Mouse (Mus musculus): Measurements from ENCODE around the gene Noxo1. TPM values are rescaled to one million over a fixed set of nuclear protein-coding genes. Genes with fewer than 3 reads are reported as not detected.

Noxo1 gene
- 1.5 and 1.8 TPM in 2 replicates for polyA plus RNA-seq (2014; fragmentation: Nextera tagmentation; extraction: Ambion mirVana)

- Histone ChIP-seq H3K27ac (ENCODE audit: low read depth, low read length) (peak within 1 kb of the TSS; percentile 47), H3K9me3 (ENCODE audit: control insufficient read depth, low read length) (no peaks in the 10 kb centered on the region), H3K4me1 (ENCODE audit: control insufficient read depth, insufficient read depth, low read length) (peaks cover 13% of the 10 kb centered on the region), H3K9ac (ENCODE audit: low read length) (peak within 1 kb of the TSS; percentile 87), H3K4me3 (ENCODE audit: low read depth, low read length) (peak within 1 kb of the TSS; percentile 85), H3K27me3 (ENCODE audit: control insufficient read depth, insufficient read depth, low read length) (no peaks in the 10 kb centered on the region; the same call in 1 of the 2 replicates), H3K36me3 (ENCODE audit: control insufficient read depth, insufficient read depth, low read length) (peaks cover 13% of the 10 kb centered on the region), H3K4me2 (ENCODE audit: low read depth) (peak within 1 kb of the TSS; percentile 68)
- peak; percentile 92 for DNase-seq (ENCODE audit: low spot score)
- ATAC-seq (ENCODE audit: insufficient read depth, low FRiP score, low TSS enrichment), result peak; percentile 90
- WGBS, result under 1% methylated on average over 53 of the region's 76 CpGs
Measured at GRCm38 (mm10) chr17:24696011-24696697, at the start of gene Noxo1, which contains the start of gene Gfer. Gene Noxo1 (plus strand): TSS chr17:24696234. Gene Gfer (minus strand): TSS chr17:24696156.

GRCm38 (mm10) chr17:24646381-24646780 is 49.7 kb upstream of the Noxo1 start:
- H3K4me2 ChIP-seq (ENCODE audit: low read depth), result no peak overlapping the region
- H3K4me3 ChIP-seq (ENCODE audit: low read depth, low read length), result no peak overlapping the region
- DNase-seq (ENCODE audit: low spot score) (no peak), ATAC-seq (ENCODE audit: insufficient read depth, low FRiP score, low TSS enrichment) (no peak)
- no peak overlapping the region for H3K27ac ChIP-seq (ENCODE audit: low read depth, low read length)
- H3K9ac ChIP-seq (ENCODE audit: low read length), result no peak overlapping the region
- peaks cover 7% of the 10 kb centered on the region for H3K4me1 ChIP-seq (ENCODE audit: control insufficient read depth, insufficient read depth, low read length)
- H3K9me3 ChIP-seq (ENCODE audit: control insufficient read depth, low read length), result no peaks in the 10 kb centered on the region
- no peaks in the 10 kb centered on the region for H3K36me3 ChIP-seq (ENCODE audit: control insufficient read depth, insufficient read depth, low read length)
- peaks cover 16% of the 10 kb centered on the region; the same call in 1 of the 2 replicates for H3K27me3 ChIP-seq (ENCODE audit: control insufficient read depth, insufficient read depth, low read length)
- WGBS, result 85% methylated on average over 4 of the region's 4 CpGs

- ATAC-seq (ENCODE audit: insufficient read depth, low FRiP score, low TSS enrichment) (no peak), DNase-seq (ENCODE audit: low spot score) (no peak)
- 81% methylated on average over 11 of the region's 11 CpGs for WGBS
- Histone ChIP-seq H3K27ac (ENCODE audit: low read depth, low read length) (no peak overlapping the region), H3K9ac (ENCODE audit: low read length) (no peak overlapping the region), H3K27me3 (ENCODE audit: control insufficient read depth, insufficient read depth, low read length) (peaks cover 16% of the 10 kb centered on the region; the same call in 1 of the 2 replicates), H3K4me3 (ENCODE audit: low read depth, low read length) (no peak overlapping the region), H3K36me3 (ENCODE audit: control insufficient read depth, insufficient read depth, low read length) (no peaks in the 10 kb centered on the region), H3K4me1 (ENCODE audit: control insufficient read depth, insufficient read depth, low read length) (peaks cover 7% of the 10 kb centered on the region), H3K9me3 (ENCODE audit: control insufficient read depth, low read length) (no peaks in the 10 kb centered on the region), H3K4me2 (ENCODE audit: low read depth) (no peak overlapping the region)
Measured at GRCm38 (mm10) chr17:24647493-24647892, 48.5 kb upstream of the Noxo1 start.

DNA sequence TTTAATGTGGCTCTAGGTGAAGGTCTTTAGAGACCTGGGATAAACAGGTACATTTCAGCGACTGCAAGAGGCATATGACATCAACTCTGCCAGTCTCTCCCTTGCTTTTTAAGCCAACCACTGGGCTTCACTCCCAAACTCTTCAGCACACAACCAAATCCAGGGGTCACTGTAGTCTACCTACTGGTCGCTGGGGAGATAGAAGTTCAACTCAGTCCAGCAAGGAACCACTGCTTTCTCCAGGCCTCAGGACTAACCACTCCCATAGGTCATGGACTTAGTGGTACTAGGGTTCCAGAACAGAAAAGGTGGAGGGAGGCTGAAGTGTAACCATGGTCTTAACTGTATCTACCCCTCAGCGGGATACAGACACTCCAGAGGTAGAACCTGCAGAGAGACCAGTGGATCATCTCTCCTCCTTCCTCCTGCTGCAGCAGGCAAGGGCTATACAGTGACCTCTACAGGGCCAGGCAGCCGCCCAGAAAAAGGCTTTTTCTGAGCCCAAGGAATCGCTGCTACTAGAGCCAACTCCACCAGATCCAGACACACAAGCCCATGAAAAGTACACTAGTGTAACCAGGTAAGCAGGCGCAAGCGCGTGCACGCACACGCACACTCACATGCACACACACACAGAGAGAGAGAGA is 47.2 kb upstream of the Noxo1 start:
- Histone ChIP-seq H3K27me3 (ENCODE audit: control insufficient read depth, insufficient read depth, low read length) (peaks cover 16% of the 10 kb centered on the region; the same call in 1 of the 2 replicates), H3K4me3 (ENCODE audit: low read depth, low read length) (no peak overlapping the region), H3K9me3 (ENCODE audit: control insufficient read depth, low read length) (no peaks in the 10 kb centered on the region), H3K4me1 (ENCODE audit: control insufficient read depth, insufficient read depth, low read length) (peaks cover 7% of the 10 kb centered on the region), H3K4me2 (ENCODE audit: low read depth) (peak overlapping the region; percentile 89; the same call in 1 of the 2 replicates), H3K36me3 (ENCODE audit: control insufficient read depth, insufficient read depth, low read length) (no peaks in the 10 kb centered on the region), H3K27ac (ENCODE audit: low read depth, low read length) (no peak overlapping the region), H3K9ac (ENCODE audit: low read length) (no peak overlapping the region)
- 71% methylated on average over 10 of the region's 10 CpGs for WGBS
- ATAC-seq (ENCODE audit: insufficient read depth, low FRiP score, low TSS enrichment), result no peak
- DNase-seq (ENCODE audit: low spot score), result no peak

DNA sequence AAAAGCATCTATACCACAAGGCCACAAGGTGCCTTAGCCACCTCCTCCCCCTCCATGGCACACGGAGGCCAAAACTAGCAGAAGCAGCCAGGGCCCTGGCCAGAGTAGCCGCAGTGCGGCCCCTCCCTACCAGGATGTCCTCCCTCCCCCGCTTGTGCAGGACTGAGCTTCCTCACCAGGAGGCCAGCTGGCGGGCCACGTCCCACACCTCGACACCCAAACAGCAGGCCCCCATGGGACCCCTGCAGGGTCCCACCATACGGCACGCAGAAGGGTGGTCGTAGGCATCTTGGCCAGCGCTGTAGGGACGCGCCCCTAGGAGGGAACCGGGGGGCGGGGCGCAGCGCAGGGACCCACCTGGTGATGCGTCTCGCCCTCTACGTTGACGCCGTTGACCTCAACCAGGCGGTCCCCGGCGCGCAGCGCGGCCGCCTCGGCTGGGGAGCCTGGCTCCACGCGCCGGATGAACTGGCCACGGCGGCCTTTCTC is 46.4 kb upstream of the Noxo1 start:
- H3K36me3 ChIP-seq (ENCODE audit: control insufficient read depth, insufficient read depth, low read length), result no peaks in the 10 kb centered on the region
- no peak overlapping the region for H3K27ac ChIP-seq (ENCODE audit: low read depth, low read length)
- peak overlapping the region; percentile 50 for H3K4me3 ChIP-seq (ENCODE audit: low read depth, low read length)
- ATAC-seq (ENCODE audit: insufficient read depth, low FRiP score, low TSS enrichment) (no peak), DNase-seq (ENCODE audit: low spot score) (peak; percentile 52)
- peak overlapping the region; percentile 89 for H3K4me2 ChIP-seq (ENCODE audit: low read depth)
- peak overlapping the region; percentile 68 for H3K9ac ChIP-seq (ENCODE audit: low read length)
- peaks cover 16% of the 10 kb centered on the region; the same call in 1 of the 2 replicates for H3K27me3 ChIP-seq (ENCODE audit: control insufficient read depth, insufficient read depth, low read length)
- WGBS, result 0% methylated on average over 35 of the region's 35 CpGs
- no peaks in the 10 kb centered on the region for H3K9me3 ChIP-seq (ENCODE audit: control insufficient read depth, low read length)
- H3K4me1 ChIP-seq (ENCODE audit: control insufficient read depth, insufficient read depth, low read length), result peaks cover 7% of the 10 kb centered on the region

DNA sequence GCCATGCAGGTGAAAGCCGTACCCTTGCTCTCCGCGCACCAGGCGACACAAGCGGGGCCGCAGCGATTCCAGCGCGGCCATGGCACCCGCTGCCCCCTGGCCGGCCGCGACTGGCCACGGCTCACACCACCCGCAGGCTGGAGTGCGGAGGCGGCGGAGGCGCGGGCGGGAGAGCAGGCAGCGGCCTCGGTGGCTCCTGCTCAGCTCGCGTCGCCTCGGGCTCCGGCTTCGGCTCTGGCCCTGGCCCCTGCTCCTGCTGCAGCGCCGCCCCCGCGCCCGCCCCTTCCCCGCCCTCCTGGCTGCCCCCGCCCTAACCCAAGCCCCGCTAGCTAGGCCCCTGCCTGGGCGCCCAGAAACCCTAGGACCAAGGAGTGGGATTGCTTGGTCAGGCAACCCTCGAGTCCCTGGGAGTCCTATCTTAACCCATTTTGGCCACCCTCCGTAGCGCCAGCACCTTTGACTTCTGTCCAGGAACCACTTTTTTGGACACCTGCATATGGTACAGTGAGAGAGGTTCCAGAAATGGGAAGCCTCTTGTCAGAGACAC is 45.9 kb upstream of the Noxo1 start, which contains the start of gene Slc9a3r2:
TSS of gene Slc9a3r2 (minus strand) at position 258 of the 547 bp plus-strand sequence.
- under 1% methylated on average over 31 of the region's 41 CpGs for WGBS
- 0 out of 2 replicates have a peak, but pooled peaks have one; percentile 61 for ATAC-seq (ENCODE audit: insufficient read depth, low FRiP score, low TSS enrichment)
- Histone ChIP-seq H3K27ac (ENCODE audit: low read depth, low read length) (no peak within 1 kb of the TSS), H3K4me1 (ENCODE audit: control insufficient read depth, insufficient read depth, low read length) (peaks cover 7% of the 10 kb centered on the region), H3K36me3 (ENCODE audit: control insufficient read depth, insufficient read depth, low read length) (no peaks in the 10 kb centered on the region), H3K4me3 (ENCODE audit: low read depth, low read length) (peak within 1 kb of the TSS; percentile 50), H3K9me3 (ENCODE audit: control insufficient read depth, low read length) (no peaks in the 10 kb centered on the region), H3K4me2 (ENCODE audit: low read depth) (peak within 1 kb of the TSS; percentile 89), H3K9ac (ENCODE audit: low read length) (peak within 1 kb of the TSS; percentile 68), H3K27me3 (ENCODE audit: control insufficient read depth, insufficient read depth, low read length) (peaks cover 16% of the 10 kb centered on the region; the same call in 1 of the 2 replicates)
- DNase-seq (ENCODE audit: low spot score), result peak; percentile 65

DNA sequence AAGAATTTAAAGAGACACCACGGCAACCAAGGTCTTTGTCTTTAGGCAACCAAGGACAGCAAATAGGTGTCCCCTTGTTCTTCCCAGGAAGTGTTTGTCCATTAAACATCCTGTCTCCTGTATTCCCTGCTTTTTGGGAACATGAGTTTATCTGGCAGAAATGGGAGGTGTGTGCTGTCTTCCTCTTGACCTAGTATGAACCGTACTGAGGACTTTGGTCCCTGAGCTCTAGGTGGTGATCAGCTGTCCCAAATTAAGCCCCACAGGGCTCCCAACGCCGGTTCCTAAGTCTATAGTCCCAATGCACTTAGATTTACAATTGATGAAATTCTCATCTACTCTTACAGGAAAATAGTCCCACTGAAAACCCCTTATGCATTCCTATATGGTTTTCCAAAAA is 45.3 kb upstream of the Noxo1 start:
- Histone ChIP-seq H3K9me3 (ENCODE audit: control insufficient read depth, low read length) (no peaks in the 10 kb centered on the region), H3K4me3 (ENCODE audit: low read depth, low read length) (no peak overlapping the region; the same call in 1 of the 2 replicates), H3K27ac (ENCODE audit: low read depth, low read length) (no peak overlapping the region), H3K9ac (ENCODE audit: low read length) (no peak overlapping the region), H3K36me3 (ENCODE audit: control insufficient read depth, insufficient read depth, low read length) (no peaks in the 10 kb centered on the region), H3K4me2 (ENCODE audit: low read depth) (peak overlapping the region; percentile 89; the same call in 1 of the 2 replicates), H3K4me1 (ENCODE audit: control insufficient read depth, insufficient read depth, low read length) (peaks cover 7% of the 10 kb centered on the region), H3K27me3 (ENCODE audit: control insufficient read depth, insufficient read depth, low read length) (peaks cover 16% of the 10 kb centered on the region; the same call in 1 of the 2 replicates)
- no peak for DNase-seq (ENCODE audit: low spot score)
- WGBS, result 76% methylated on average over 4 of the region's 4 CpGs
- ATAC-seq (ENCODE audit: insufficient read depth, low FRiP score, low TSS enrichment), result no peak

- H3K9ac ChIP-seq (ENCODE audit: low read length), result no peak overlapping the region
- no peak for ATAC-seq (ENCODE audit: insufficient read depth, low FRiP score, low TSS enrichment)
- H3K27me3 ChIP-seq (ENCODE audit: control insufficient read depth, insufficient read depth, low read length), result peaks cover 21% of the 10 kb centered on the region
Measured at GRCm38 (mm10) chr17:24651835-24652234, 44.2 kb upstream of the Noxo1 start.

More at GRCm38 (mm10) chr17:24651835-24652234, 44.2 kb upstream of the Noxo1 start:
- Histone ChIP-seq H3K4me1 (ENCODE audit: control insufficient read depth, insufficient read depth, low read length) (peaks cover 7% of the 10 kb centered on the region), H3K36me3 (ENCODE audit: control insufficient read depth, insufficient read depth, low read length) (no peaks in the 10 kb centered on the region), H3K9me3 (ENCODE audit: control insufficient read depth, low read length) (no peaks in the 10 kb centered on the region), H3K4me3 (ENCODE audit: low read depth, low read length) (no peak overlapping the region), H3K4me2 (ENCODE audit: low read depth) (no peak overlapping the region), H3K27ac (ENCODE audit: low read depth, low read length) (no peak overlapping the region)
- no peak for DNase-seq (ENCODE audit: low spot score)
- whole genome bisulfite sequencing, result 71% methylated on average over 3 of the region's 3 CpGs
